Mouse (Mus musculus) kidney, adult 2 months (tissue): Measurements from ENCODE around the gene Aip. TPM values are rescaled to one million over a fixed set of nuclear protein-coding genes. Genes with fewer than 3 reads are reported as not detected.
"Not testable (repeated sequence)": the region's sequence is repeated elsewhere in the genome, so short reads cannot be mapped to it uniquely, and the experiment has no call there.

Experiments
- DNase-seq: peaks from one replicate; pipeline ENCODE4 v3.0.0; 2021
- H3K27ac ChIP-seq: fragments of 200-500 bp; 2 replicates; pipeline ENCODE4 v1.5.1; 2012; ENCODE audit warnings: low read depth, low read length, control low read depth, inconsistent platforms; ENCODE audit not compliant: insufficient read depth
- H3K27me3 ChIP-seq: fragments of 200-500 bp; replicated peaks from 2 replicates; pipeline ENCODE4 v1.6.1; 2012; ENCODE audit warnings: mild to moderate bottlenecking, moderate library complexity, low read length, inconsistent platforms; ENCODE audit not compliant: control insufficient read depth, insufficient read depth
- H3K36me3 ChIP-seq: fragments of 200-500 bp; 2 replicates; pipeline ENCODE4 v1.6.1; 2012; ENCODE audit warnings: mild to moderate bottlenecking, moderate library complexity, low read length, inconsistent platforms; ENCODE audit not compliant: control insufficient read depth, insufficient read depth
- H3K4me1 ChIP-seq: fragments of 200-500 bp; 2 replicates; pipeline ENCODE4 v1.6.1; 2011; ENCODE audit warnings: low read length; ENCODE audit not compliant: control insufficient read depth, insufficient read depth
- H3K4me3 ChIP-seq: fragments of 200-500 bp; 2 replicates; pipeline ENCODE4 v1.5.1; 2011; ENCODE audit warnings: mild to moderate bottlenecking, low read depth, low read length, control low read depth; ENCODE audit not compliant: insufficient read depth
- CTCF ChIP-seq: fragments of 200-500 bp; conservative IDR thresholded peaks from 2 replicates; pipeline ENCODE4 v1.5.1; 2011; ENCODE audit warnings: low read depth, mild to moderate bottlenecking, control low read depth, low read length, moderate library complexity, mixed read lengths; ENCODE audit not compliant: insufficient read depth, insufficient read length
- POLR2A ChIP-seq: fragments of 200-500 bp; IDR thresholded peaks from one replicate; pipeline ENCODE4 v1.6.1; 2011; ENCODE audit warnings: low read depth, low read length, control low read depth
- WGBS: fragments of 180-500 bp; shearing (Covaris S2); methylation state at CpG from one replicate; pipeline ENCODE4 v1.1.7; 2018; 5-methylcytosine and 5-hydroxymethylcytosine counted together
- polyA plus RNA-seq: library from polyadenylated mRNA; depleted of rRNA; stranded (reverse); fragments of >200 nt; gene quantifications from 2 replicates; pipeline ENCODE4 v1.2.3, GENCODE M21; 2012

Aip gene
- polyA plus RNA-seq, 1 experiment = 96.2 TPM

DNA sequence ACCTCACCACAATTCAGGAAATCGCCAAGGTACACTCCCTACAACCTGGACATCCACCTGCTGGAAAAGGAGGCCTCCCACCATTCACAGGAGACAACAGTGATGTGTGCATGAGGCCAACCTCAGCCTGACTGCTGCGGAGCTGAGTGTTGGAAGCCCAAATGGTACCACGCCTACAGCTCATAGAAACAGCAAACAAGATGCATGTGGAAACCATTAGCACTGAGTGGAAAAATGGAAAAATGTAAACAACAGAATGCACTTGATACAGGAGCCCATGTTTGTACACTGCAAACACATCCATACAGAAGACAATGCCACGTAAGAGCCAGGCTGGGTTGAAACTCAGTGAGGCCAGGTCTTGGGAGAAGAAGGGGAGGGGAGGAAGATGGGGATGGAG lies 1.2 kb downstream of the Aip start:
- WGBS = 90% methylated on average over 4 of the region's 4 CpGs
- TF ChIP-seq CTCF (no peak), POLR2A (no peak)
- DNase-seq = no peak
- Histone ChIP-seq H3K4me3 (no peak overlapping the region), H3K4me1 (peaks cover 10% of the 10 kb centered on the region), H3K27me3 (no peaks in the 10 kb centered on the region), H3K27ac (no peak overlapping the region), H3K36me3 (no peaks in the 10 kb centered on the region; the same call in 1 of the 2 replicates)

DNA sequence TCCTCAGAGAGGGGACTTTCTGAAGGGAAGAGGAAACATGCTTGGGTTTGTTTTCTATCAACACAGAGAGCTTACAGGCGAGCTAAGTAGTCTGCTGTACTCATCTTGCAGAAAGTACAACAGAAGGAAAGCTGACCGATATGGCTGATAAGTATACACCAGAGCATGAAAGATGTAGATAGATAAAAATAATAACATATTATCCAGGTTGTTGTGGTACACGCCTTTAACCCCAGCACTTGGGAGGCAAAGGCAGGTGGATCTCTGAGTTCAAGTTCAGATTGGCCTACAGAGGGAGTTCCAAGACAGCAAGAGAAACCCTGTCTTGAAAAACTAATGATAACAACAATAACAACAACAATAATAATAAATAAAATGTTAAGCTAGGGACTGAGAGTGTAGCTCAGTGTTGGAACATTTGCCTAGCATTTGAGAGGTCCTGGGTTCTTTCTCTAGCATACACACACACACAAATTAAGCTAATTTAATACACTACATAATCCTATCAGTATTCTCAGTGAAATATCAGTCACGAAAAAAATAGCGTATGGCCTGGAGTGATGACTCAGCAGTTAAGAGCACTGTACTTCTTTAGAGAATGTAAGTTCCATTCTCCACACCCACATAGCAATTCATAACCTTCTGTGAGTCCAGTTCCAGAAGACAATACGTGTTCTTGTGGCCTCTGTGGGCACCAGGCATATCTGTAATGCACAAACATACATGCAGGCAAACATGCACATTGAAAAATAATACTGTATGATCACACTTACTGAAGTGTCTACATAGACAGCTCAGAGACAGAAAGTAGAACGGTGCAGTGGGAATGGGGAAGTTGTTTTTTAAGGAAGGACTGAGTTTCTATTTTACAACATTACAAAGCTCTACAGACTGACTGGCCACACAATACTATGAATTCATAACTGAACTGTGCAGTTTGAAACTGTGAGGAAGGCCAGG lies 3.0 kb downstream of the Aip start:
- no peak for DNase-seq
- Histone ChIP-seq H3K36me3 (no peaks in the 10 kb centered on the region; the same call in 1 of the 2 replicates), H3K4me3 (no peak overlapping the region), H3K27ac (no peak overlapping the region), H3K27me3 (no peaks in the 10 kb centered on the region), H3K4me1 (peaks cover 10% of the 10 kb centered on the region)
- no peak for TF ChIP-seq CTCF
- no peak for TF ChIP-seq POLR2A
- WGBS = 84% methylated on average over 7 of the region's 7 CpGs

GRCm38 (mm10) chr19:4121896-4122295 lies 3.8 kb downstream of the Aip start:
- H3K36me3 ChIP-seq, H3K27ac ChIP-seq, DNase-seq, H3K27me3 ChIP-seq, H3K4me3 ChIP-seq: not testable (repeated sequence)
- 54% methylated on average over 6 of the region's 6 CpGs for WGBS
- peaks cover 10% of the 10 kb centered on the region for H3K4me1 ChIP-seq

DNA sequence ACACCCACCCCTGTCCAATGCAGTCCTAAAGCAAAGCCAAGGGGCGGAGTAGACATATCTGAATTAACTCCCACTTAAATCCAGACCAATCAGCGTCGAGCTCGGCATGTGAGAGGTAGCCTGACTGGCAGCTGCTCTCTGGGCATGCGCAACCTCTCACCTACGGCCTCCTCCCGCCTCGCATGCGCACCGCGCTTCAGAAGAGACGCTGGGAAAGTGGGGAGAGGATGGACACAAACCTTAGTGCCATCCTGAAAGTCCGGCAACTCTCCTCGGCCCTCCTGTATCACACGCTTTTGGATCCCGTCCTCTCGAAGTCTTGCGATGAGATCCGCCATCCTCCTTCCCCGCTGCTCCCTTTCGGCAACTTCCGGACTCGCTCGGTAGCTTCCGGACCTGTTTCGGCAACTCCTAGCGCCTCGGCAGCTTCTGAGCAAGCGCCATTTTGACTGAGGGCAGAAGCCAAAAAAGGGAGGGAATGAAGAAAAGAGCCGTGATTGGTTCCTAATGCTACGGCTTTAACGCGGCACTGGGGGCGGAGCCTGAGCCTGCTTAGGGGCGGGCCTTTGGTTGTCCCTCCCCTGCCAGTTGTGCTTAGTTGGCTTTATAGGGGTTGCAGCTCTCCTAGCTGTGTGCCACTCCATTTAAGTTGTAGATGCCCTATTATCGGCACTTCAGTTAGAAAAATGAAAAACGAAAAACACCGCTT lies 4.4 kb downstream of the Aip start:
- 3% methylated on average over 38 of the region's 38 CpGs for WGBS
- TF ChIP-seq CTCF (no peak), POLR2A (no peak)

GRCm38 (mm10) chr19:4120496-4120895 lies 5.2 kb downstream of the Aip start:
- no peak overlapping the region for H3K4me3 ChIP-seq
- H3K27ac ChIP-seq = no peak overlapping the region
- 95% methylated on average over 2 of the region's 2 CpGs for WGBS

More for the DNA sequence above, 4.4 kb downstream of the Aip start:
- peak; percentile 99 for DNase-seq
- Histone ChIP-seq H3K4me1 (peaks cover 4% of the 10 kb centered on the region), H3K27ac (peak overlapping the region; percentile 68), H3K36me3 (no peaks in the 10 kb centered on the region), H3K4me3 (peak overlapping the region; percentile 52), H3K27me3 (no peaks in the 10 kb centered on the region)

GRCm38 (mm10) chr19:4119716-4120487 lies 5.8 kb downstream of the Aip start:
- no peak overlapping the region for H3K4me3 ChIP-seq
- H3K27ac ChIP-seq = no peak overlapping the region
- peaks cover 4% of the 10 kb centered on the region for H3K4me1 ChIP-seq
- no peak for DNase-seq
- H3K36me3 ChIP-seq = no peaks in the 10 kb centered on the region
- no peak for TF ChIP-seq POLR2A
- 85% methylated on average over 6 of the region's 6 CpGs for WGBS
- H3K27me3 ChIP-seq = no peaks in the 10 kb centered on the region

More at GRCm38 (mm10) chr19:4120496-4120895, 5.2 kb downstream of the Aip start:
- peaks cover 4% of the 10 kb centered on the region for H3K4me1 ChIP-seq
- DNase-seq = no peak
- H3K27me3 ChIP-seq = no peaks in the 10 kb centered on the region
- no peaks in the 10 kb centered on the region for H3K36me3 ChIP-seq
- no peak for TF ChIP-seq CTCF
- no peak for TF ChIP-seq POLR2A
